Mouse (Mus musculus): ENCODE data around the gene Tbx3. TPM values are rescaled to one million over a fixed set of nuclear protein-coding genes. Genes with fewer than 3 reads are reported as not detected.

The Tbx3 gene
- polyA plus RNA-seq (2016; fragmentation: Nextera tagmentation; extraction: Ambion mirVana) = 18.8 and 21.0 TPM in 2 replicates

DNA sequence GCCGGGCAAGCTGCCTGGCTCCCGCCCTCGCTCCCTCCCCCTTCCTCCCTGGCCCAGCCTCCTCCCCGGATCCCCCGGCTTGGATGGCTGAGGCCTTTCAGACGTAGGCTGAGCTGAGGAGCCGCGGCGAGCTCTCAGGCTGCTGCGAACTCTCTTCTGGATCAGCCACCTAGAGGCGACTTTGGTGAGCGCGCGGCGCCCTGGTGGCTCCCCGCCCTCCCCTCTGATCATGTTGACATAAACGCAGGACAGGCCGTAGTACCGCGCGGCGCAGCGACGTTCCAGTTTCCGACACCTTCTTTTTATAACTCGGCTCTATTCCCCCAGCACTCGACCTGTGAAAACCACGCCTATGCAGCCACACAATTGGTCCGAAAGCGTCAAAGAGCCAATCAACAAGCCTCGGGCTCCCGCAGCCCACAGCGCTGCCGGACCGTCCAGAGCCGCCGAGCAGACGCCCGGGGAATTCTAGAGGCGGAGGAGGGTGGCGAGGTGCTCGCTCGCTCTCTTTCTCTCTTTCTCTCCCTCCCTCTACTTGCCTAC is at the start of gene Tbx3:
Gene Tbx3 (plus strand): TSS at position 104 of the 543 bp plus-strand sequence.
- peak; percentile 91 for ATAC-seq (ENCODE audit: insufficient number of reproducible peaks, low FRiP score)
- peaks cover 40% of the 10 kb centered on the region for H3K4me1 ChIP-seq (replicated peaks)
- H3K9me3 ChIP-seq (replicated peaks) = no peaks in the 10 kb centered on the region
- under 1% methylated on average over 43 of the region's 43 CpGs for WGBS
- H3K27me3 ChIP-seq (replicated peaks) = peaks cover 66% of the 10 kb centered on the region
- peak within 1 kb of the TSS; percentile 58 for H3K4me3 ChIP-seq
- peak within 1 kb of the TSS; percentile 92 for H3K4me2 ChIP-seq
- H3K27ac ChIP-seq (ENCODE audit: poor library complexity, severe bottlenecking) = peak within 1 kb of the TSS; percentile 74
- H3K9ac ChIP-seq = peak within 1 kb of the TSS; percentile 75
- H3K36me3 ChIP-seq = no peaks in the 10 kb centered on the region

GRCm38 (mm10) chr5:119622076-119622475 is 48.4 kb upstream of the Tbx3 start:
- H3K27ac ChIP-seq (ENCODE audit: poor library complexity, severe bottlenecking) = no peak overlapping the region; the same call in 1 of the 2 replicates
- no peak overlapping the region for H3K9ac ChIP-seq
- no peak for ATAC-seq (ENCODE audit: insufficient number of reproducible peaks, low FRiP score)
- no peaks in the 10 kb centered on the region for H3K36me3 ChIP-seq
- H3K9me3 ChIP-seq (replicated peaks) = no peaks in the 10 kb centered on the region
- WGBS = 7% methylated on average over 1 of the region's 1 CpGs
- H3K27me3 ChIP-seq (replicated peaks) = peaks cover 72% of the 10 kb centered on the region
- no peak overlapping the region for H3K4me2 ChIP-seq
- peaks cover 36% of the 10 kb centered on the region for H3K4me1 ChIP-seq (replicated peaks)
- H3K4me3 ChIP-seq = no peak overlapping the region

- no peaks in the 10 kb centered on the region for H3K36me3 ChIP-seq
- H3K4me3 ChIP-seq = no peak overlapping the region
- no peak overlapping the region for H3K4me2 ChIP-seq
- peaks cover 44% of the 10 kb centered on the region for H3K4me1 ChIP-seq (replicated peaks)
- no peaks in the 10 kb centered on the region for H3K9me3 ChIP-seq (replicated peaks)
- H3K27me3 ChIP-seq (replicated peaks) = peaks cover 87% of the 10 kb centered on the region
- ATAC-seq (ENCODE audit: insufficient number of reproducible peaks, low FRiP score) = no peak
- WGBS = 45% methylated on average over 1 of the region's 1 CpGs
- no peak overlapping the region for H3K27ac ChIP-seq (ENCODE audit: poor library complexity, severe bottlenecking)
- H3K9ac ChIP-seq = no peak overlapping the region
Observed at GRCm38 (mm10) chr5:119624554-119624953, 45.9 kb upstream of the Tbx3 start.

DNA sequence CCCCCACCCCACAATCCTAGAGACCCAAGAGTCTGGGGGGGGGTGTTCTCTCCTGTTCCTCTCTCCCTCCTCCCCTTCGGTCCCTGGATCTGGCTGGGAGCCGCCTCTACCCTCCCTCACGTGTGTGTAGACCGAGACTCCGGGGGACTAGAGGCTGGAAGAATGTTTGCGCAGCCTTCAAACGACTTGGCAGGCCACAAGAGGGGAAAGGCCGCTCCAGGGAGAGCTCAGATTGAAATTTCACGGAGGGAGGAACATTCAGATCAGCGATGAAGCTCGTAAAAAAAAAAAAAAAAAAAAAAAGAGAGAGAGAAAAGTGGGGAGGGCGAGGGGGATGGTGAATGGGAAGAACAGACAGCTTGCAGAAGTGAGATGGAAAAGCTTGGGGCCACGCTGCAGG is 44.9 kb upstream of the Tbx3 start:
- WGBS = 3% methylated on average over 13 of the region's 13 CpGs
- Histone ChIP-seq H3K4me2 (no peak overlapping the region), H3K36me3 (no peaks in the 10 kb centered on the region), H3K27me3 (replicated peaks) (peaks cover 88% of the 10 kb centered on the region), H3K4me1 (replicated peaks) (peaks cover 37% of the 10 kb centered on the region), H3K9me3 (replicated peaks) (no peaks in the 10 kb centered on the region), H3K4me3 (no peak overlapping the region), H3K9ac (no peak overlapping the region), H3K27ac (ENCODE audit: poor library complexity, severe bottlenecking) (no peak overlapping the region)
- ATAC-seq (ENCODE audit: insufficient number of reproducible peaks, low FRiP score) = no peak

DNA sequence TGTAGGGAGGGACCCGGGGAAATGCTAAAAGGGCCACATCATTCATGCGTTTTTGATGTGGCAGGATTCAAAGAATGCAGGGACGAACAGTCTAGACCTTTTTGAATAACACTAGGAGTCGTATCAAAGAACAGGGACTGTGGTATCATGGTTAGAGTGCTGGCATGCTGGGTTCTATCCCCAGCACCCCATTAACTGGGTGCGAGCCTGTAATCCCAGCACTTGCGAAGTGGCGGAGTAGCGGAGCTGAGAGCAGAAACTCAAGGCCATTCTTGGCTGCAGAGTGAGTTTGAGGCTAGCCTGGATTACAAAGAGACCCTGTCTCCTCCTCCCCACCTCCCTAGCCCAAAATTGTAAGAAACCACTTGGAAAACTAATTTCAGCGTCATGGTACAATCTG is 44.3 kb upstream of the Tbx3 start:
- ATAC-seq (ENCODE audit: insufficient number of reproducible peaks, low FRiP score) = no peak
- Histone ChIP-seq H3K27ac (ENCODE audit: poor library complexity, severe bottlenecking) (no peak overlapping the region), H3K4me1 (replicated peaks) (peaks cover 37% of the 10 kb centered on the region), H3K27me3 (replicated peaks) (peaks cover 88% of the 10 kb centered on the region), H3K4me3 (no peak overlapping the region), H3K9me3 (replicated peaks) (no peaks in the 10 kb centered on the region), H3K9ac (peak overlapping the region; percentile 4; the same call in 1 of the 2 replicates), H3K4me2 (no peak overlapping the region), H3K36me3 (no peaks in the 10 kb centered on the region)
- WGBS = 16% methylated on average over 9 of the region's 9 CpGs

DNA sequence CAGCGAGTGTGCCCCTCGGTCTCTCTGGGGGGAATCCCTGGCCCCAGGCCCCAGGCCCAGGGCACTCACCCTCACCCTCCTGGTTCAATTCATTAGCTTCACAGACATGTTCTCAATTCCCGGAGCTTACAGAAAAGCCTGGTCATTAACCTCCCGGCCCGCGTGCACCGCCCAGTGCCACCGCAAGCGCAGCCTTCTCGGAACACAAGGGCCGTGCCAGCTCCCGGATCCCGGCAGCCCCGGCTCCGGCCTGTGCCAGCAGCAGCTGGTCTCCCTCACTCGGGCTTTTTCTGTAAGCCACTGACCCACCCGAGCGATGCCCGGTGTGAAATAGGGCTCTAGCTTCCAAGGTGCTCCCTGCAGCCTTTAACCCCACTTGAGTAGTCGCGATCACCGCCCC is 43.8 kb upstream of the Tbx3 start:
- Histone ChIP-seq H3K9ac (peak overlapping the region; percentile 4; the same call in 1 of the 2 replicates), H3K4me2 (peak overlapping the region; percentile 59), H3K27ac (ENCODE audit: poor library complexity, severe bottlenecking) (no peak overlapping the region), H3K27me3 (replicated peaks) (peaks cover 90% of the 10 kb centered on the region), H3K4me1 (replicated peaks) (peaks cover 37% of the 10 kb centered on the region), H3K36me3 (no peaks in the 10 kb centered on the region), H3K9me3 (replicated peaks) (no peaks in the 10 kb centered on the region), H3K4me3 (peak overlapping the region; percentile 21)
- 3% methylated on average over 22 of the region's 22 CpGs for WGBS
- no peak for ATAC-seq (ENCODE audit: insufficient number of reproducible peaks, low FRiP score)

GRCm38 (mm10) chr5:119628100-119628499 is 42.4 kb upstream of the Tbx3 start:
- 90% methylated on average over 3 of the region's 3 CpGs for WGBS
- no peak overlapping the region for H3K27ac ChIP-seq (ENCODE audit: poor library complexity, severe bottlenecking)
- ATAC-seq (ENCODE audit: insufficient number of reproducible peaks, low FRiP score) = no peak
- peaks cover 88% of the 10 kb centered on the region for H3K27me3 ChIP-seq (replicated peaks)
- peaks cover 26% of the 10 kb centered on the region for H3K4me1 ChIP-seq (replicated peaks)
- H3K36me3 ChIP-seq = no peaks in the 10 kb centered on the region
- H3K4me3 ChIP-seq = no peak overlapping the region
- no peak overlapping the region for H3K9ac ChIP-seq
- no peaks in the 10 kb centered on the region for H3K9me3 ChIP-seq (replicated peaks)
- no peak overlapping the region for H3K4me2 ChIP-seq

- no peak overlapping the region for H3K27ac ChIP-seq (ENCODE audit: poor library complexity, severe bottlenecking)
- no peaks in the 10 kb centered on the region for H3K9me3 ChIP-seq (replicated peaks)
- H3K4me2 ChIP-seq = no peak overlapping the region
- no peak for ATAC-seq (ENCODE audit: insufficient number of reproducible peaks, low FRiP score)
- H3K4me1 ChIP-seq (replicated peaks) = peaks cover 32% of the 10 kb centered on the region
- no peaks in the 10 kb centered on the region for H3K36me3 ChIP-seq
- H3K27me3 ChIP-seq (replicated peaks) = peaks cover 88% of the 10 kb centered on the region
- no peak overlapping the region for H3K9ac ChIP-seq
- 27% methylated on average over 9 of the region's 12 CpGs for WGBS
- no peak overlapping the region for H3K4me3 ChIP-seq
Observed at GRCm38 (mm10) chr5:119628746-119629327, 41.6 kb upstream of the Tbx3 start.

GRCm38 (mm10) chr5:119633581-119633980 is 36.9 kb upstream of the Tbx3 start:
- no peak for ATAC-seq (ENCODE audit: insufficient number of reproducible peaks, low FRiP score)
- 77% methylated on average over 4 of the region's 4 CpGs for WGBS
- H3K9ac ChIP-seq = no peak overlapping the region
- no peak overlapping the region for H3K4me2 ChIP-seq
- no peaks in the 10 kb centered on the region for H3K9me3 ChIP-seq (replicated peaks)
- no peak overlapping the region for H3K4me3 ChIP-seq
- H3K4me1 ChIP-seq (replicated peaks) = peaks cover 38% of the 10 kb centered on the region
- no peak overlapping the region for H3K27ac ChIP-seq (ENCODE audit: poor library complexity, severe bottlenecking)
- H3K36me3 ChIP-seq = no peaks in the 10 kb centered on the region
- H3K27me3 ChIP-seq (replicated peaks) = peaks cover 83% of the 10 kb centered on the region

GRCm38 (mm10) chr5:119634861-119635260 is 35.6 kb upstream of the Tbx3 start:
- ATAC-seq (ENCODE audit: insufficient number of reproducible peaks, low FRiP score) = no peak
- no peaks in the 10 kb centered on the region for H3K9me3 ChIP-seq (replicated peaks)
- H3K9ac ChIP-seq = no peak overlapping the region
- H3K27me3 ChIP-seq (replicated peaks) = peaks cover 83% of the 10 kb centered on the region
- H3K4me3 ChIP-seq = no peak overlapping the region
- peaks cover 35% of the 10 kb centered on the region for H3K4me1 ChIP-seq (replicated peaks)
- no peaks in the 10 kb centered on the region for H3K36me3 ChIP-seq
- WGBS = 54% methylated on average over 2 of the region's 2 CpGs
- H3K4me2 ChIP-seq = no peak overlapping the region
- H3K27ac ChIP-seq (ENCODE audit: poor library complexity, severe bottlenecking) = no peak overlapping the region

DNA sequence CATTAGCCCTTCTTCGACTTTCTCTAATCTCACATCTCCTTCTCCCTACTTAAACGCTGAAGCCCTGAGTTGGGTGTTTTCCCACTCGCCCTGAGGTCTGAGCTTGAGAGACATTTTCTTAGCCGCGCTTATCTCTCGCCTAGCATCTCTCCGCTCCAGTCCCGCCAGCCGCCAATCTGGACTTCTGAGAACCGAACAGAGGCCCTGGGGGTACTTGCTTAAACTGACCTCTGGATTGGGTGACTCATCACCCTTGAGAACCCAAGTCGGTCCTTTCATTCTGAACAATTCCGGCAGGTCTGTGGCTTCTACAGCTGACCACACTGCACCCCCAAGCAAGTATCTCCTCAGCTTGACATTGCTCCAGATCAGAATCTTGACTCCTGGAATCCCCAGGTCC is 32.2 kb upstream of the Tbx3 start:
- Histone ChIP-seq H3K27me3 (replicated peaks) (peaks cover 90% of the 10 kb centered on the region), H3K4me3 (no peak overlapping the region), H3K27ac (ENCODE audit: poor library complexity, severe bottlenecking) (no peak overlapping the region), H3K4me1 (replicated peaks) (peaks cover 32% of the 10 kb centered on the region), H3K36me3 (no peaks in the 10 kb centered on the region), H3K4me2 (no peak overlapping the region), H3K9me3 (replicated peaks) (no peaks in the 10 kb centered on the region), H3K9ac (no peak overlapping the region)
- ATAC-seq (ENCODE audit: insufficient number of reproducible peaks, low FRiP score) = no peak
- WGBS = 22% methylated on average over 12 of the region's 12 CpGs

GRCm38 (mm10) chr5:119641094-119641493 is 29.4 kb upstream of the Tbx3 start:
- ATAC-seq (ENCODE audit: insufficient number of reproducible peaks, low FRiP score) = no peak
- H3K36me3 ChIP-seq = no peaks in the 10 kb centered on the region
- H3K27ac ChIP-seq (ENCODE audit: poor library complexity, severe bottlenecking) = no peak overlapping the region
- 67% methylated on average over 9 of the region's 9 CpGs for WGBS
- no peaks in the 10 kb centered on the region for H3K9me3 ChIP-seq (replicated peaks)
- H3K4me2 ChIP-seq = no peak overlapping the region
- H3K4me3 ChIP-seq = no peak overlapping the region
- no peak overlapping the region for H3K9ac ChIP-seq
- peaks cover 28% of the 10 kb centered on the region for H3K4me1 ChIP-seq (replicated peaks)
- peaks cover 90% of the 10 kb centered on the region for H3K27me3 ChIP-seq (replicated peaks)

All from heart, embryonic 12.5 days (tissue).